Mouse (Mus musculus): ENCODE measurements at regions not wholly inside any gene's neighbourhood (a gene's known extent, or its start where the extent isn't known, plus 50 kb on each side); places are given as distances from the start of the nearest gene placed in this dataset.

DNA sequence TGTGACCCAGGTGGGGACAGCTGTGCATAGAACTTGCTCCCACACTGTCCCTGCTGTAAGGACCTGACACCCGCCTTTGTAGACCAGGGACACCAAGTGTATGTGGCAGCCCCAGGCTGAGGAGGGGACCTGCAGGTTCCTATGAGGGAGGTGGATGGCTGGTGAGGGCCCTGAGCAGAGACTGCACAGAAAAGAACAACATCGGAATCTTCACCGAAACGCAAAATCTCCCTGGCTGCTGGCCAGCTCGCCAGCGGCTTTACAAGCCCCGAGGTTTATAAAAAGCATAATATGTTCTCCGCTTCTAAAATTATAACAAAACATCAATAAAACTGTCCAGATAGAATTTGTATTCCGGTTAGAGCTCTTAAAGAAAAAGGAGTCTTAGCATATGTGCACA, 68.9 kb upstream of the Irs2 start:
- H3K27ac ChIP-seq (replicated peaks; ENCODE audit: low read depth, low read length) = no peak overlapping the region
- H3K4me3 ChIP-seq (ENCODE audit: insufficient read depth, low read depth, low read length) = no peak overlapping the region
- H3K4me1 ChIP-seq (ENCODE audit: control insufficient read depth, insufficient read depth, insufficient read length, low read length) = no peaks in the 10 kb centered on the region

GRCm38 (mm10) chr8:11071162-11071561, 62.9 kb upstream of the Irs2 start:
- H3K27ac ChIP-seq (replicated peaks; ENCODE audit: low read depth, low read length) = no peak overlapping the region
- H3K4me3 ChIP-seq (ENCODE audit: insufficient read depth, low read depth, low read length) = no peak overlapping the region
- no peaks in the 10 kb centered on the region for H3K4me1 ChIP-seq (ENCODE audit: control insufficient read depth, insufficient read depth, insufficient read length, low read length)

DNA sequence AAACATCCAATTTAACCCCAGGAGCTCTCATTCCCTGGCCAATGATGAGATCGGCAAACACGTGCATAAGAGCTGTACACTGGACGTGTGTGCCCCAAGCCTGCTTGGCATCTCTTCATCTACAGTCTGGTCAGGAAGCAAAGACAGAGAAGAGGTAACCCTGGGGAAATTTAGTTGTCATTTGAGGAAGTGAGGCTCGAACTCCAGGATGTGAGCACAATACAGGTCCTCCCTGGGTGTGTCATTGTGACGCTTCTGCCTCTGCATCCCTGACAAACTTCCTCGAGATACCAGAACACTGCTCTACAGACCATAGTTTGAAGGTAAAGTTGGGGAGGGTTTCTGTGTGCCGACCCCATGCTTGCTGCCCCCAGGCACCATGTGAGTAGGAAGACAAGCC, 59.2 kb upstream of the Irs2 start:
- no peak overlapping the region for H3K4me3 ChIP-seq (ENCODE audit: insufficient read depth, low read depth, low read length)
- H3K27ac ChIP-seq (replicated peaks; ENCODE audit: low read depth, low read length) = no peak overlapping the region
- no peaks in the 10 kb centered on the region for H3K4me1 ChIP-seq (ENCODE audit: control insufficient read depth, insufficient read depth, insufficient read length, low read length)

DNA sequence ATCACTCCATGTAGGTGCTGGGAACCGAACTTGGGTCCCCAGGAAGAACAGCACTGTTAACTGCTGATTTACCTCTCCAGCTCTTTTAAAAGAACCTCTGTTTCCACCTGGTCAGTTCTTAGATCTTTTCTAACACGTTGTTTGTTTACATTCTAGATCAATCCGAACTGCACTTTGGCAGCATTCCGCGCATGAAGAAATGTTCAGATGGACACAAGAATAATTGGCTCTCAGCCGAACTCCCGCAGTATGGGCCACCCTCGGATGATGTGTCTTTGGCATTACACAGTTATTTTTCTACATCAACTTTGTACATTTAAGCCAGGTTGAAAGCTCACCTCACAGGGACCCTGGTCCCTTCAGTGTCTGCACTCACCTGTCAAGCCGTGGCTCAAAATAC, 57.7 kb upstream of the Irs2 start:
- no peak overlapping the region for H3K27ac ChIP-seq (replicated peaks; ENCODE audit: low read depth, low read length)
- H3K4me1 ChIP-seq (ENCODE audit: control insufficient read depth, insufficient read depth, insufficient read length, low read length) = no peaks in the 10 kb centered on the region; the same call in 1 of the 2 replicates
- no peak overlapping the region for H3K4me3 ChIP-seq (ENCODE audit: insufficient read depth, low read depth, low read length)

DNA sequence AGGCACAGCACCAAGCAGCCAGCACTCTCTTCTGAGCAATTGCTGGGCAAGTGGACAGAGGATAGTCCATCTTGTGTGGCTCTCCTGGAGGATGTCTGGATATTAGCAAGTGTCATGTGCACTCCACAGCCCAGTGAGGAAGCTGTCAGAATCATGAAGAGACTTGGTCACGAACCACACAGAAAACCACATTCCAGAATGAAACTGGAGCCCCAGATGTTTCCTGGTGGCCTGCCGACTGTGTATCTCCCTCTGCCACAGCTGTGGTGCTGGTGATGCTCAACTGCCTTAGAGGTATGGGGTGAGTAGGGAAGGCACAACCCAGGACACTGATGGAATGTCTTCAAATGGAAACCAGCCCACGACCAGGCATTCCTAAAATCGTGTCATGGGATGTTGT, 57.0 kb upstream of the Irs2 start:
- Histone ChIP-seq H3K27ac (replicated peaks; ENCODE audit: low read depth, low read length) (no peak overlapping the region), H3K4me1 (ENCODE audit: control insufficient read depth, insufficient read depth, insufficient read length, low read length) (no peaks in the 10 kb centered on the region; the same call in 1 of the 2 replicates), H3K4me3 (ENCODE audit: insufficient read depth, low read depth, low read length) (no peak overlapping the region)

- H3K4me1 ChIP-seq (ENCODE audit: control insufficient read depth, insufficient read depth, insufficient read length, low read length) = no peaks in the 10 kb centered on the region; the same call in 1 of the 2 replicates
- H3K27ac ChIP-seq (replicated peaks; ENCODE audit: low read depth, low read length) = no peak overlapping the region
- H3K4me3 ChIP-seq (ENCODE audit: insufficient read depth, low read depth, low read length) = no peak overlapping the region
Observed at GRCm38 (mm10) chr8:11063058-11063457, 54.8 kb upstream of the Irs2 start.

DNA sequence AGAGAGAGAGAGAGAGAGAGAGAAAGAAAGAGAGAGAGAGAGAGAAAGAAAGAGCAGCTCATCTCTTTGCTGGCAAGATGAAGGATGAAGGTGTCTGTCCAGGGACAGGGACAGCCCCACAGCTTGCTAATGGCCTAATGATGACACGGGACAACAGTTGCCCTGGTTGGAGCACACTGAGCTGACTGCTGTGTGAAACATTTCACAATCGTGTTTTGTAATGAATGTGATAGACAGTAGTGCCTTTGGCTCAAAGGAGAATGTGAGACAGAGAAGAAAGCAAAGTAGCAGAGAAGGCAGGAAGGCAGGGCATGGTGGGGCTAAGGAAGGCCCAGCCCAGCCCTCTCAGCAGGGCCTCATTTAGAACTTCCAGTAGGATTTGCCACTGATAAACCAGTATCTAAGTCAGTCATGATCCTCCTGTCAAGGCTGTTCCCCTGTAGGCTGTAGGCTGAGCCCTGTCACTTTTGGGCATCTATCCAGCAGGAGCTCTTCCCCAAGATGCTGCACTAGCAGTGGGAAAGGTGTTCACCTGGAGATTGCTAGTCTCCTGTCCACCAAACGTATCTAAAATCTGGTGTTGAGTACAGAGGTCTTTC, 54.2 kb upstream of the Irs2 start:
- H3K27ac ChIP-seq (replicated peaks; ENCODE audit: low read depth, low read length) = peak overlapping the region; percentile 28; the same call in 1 of the 2 replicates
- H3K4me3 ChIP-seq (ENCODE audit: insufficient read depth, low read depth, low read length) = no peak overlapping the region
- H3K4me1 ChIP-seq (ENCODE audit: control insufficient read depth, insufficient read depth, insufficient read length, low read length) = no peaks in the 10 kb centered on the region; the same call in 1 of the 2 replicates

- no peaks in the 10 kb centered on the region; the same call in 1 of the 2 replicates for H3K4me1 ChIP-seq (ENCODE audit: control insufficient read depth, insufficient read depth, insufficient read length, low read length)
- peak overlapping the region; percentile 47; the same call in 1 of the 2 replicates for H3K27ac ChIP-seq (replicated peaks; ENCODE audit: low read depth, low read length)
- no peak overlapping the region for H3K4me3 ChIP-seq (ENCODE audit: insufficient read depth, low read depth, low read length)
Observed at GRCm38 (mm10) chr8:11061711-11062110, 53.5 kb upstream of the Irs2 start.

DNA sequence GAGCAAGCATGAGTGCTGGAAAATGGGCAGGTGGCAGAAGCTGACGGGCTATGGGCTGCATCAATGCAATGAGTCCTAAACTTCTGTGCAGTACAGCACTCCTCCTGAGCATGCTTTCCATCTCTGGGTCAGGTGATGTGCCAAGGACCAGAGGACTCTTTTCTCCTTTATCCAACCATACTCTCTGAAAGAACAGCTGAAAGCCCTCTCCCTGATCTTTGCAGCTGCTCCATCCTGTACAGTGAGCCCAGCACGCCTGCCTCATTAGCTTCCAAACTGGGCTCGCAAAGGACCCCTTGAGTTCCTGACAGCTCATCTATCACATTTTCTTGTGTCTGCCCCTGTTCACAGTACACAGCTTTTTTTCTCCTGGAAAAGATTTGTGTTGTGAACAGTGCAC, 52.3 kb upstream of the Irs2 start:
- Histone ChIP-seq H3K4me1 (ENCODE audit: control insufficient read depth, insufficient read depth, insufficient read length, low read length) (no peaks in the 10 kb centered on the region; the same call in 1 of the 2 replicates), H3K4me3 (ENCODE audit: insufficient read depth, low read depth, low read length) (no peak overlapping the region), H3K27ac (replicated peaks; ENCODE audit: low read depth, low read length) (no peak overlapping the region)

- Histone ChIP-seq H3K4me3 (ENCODE audit: insufficient read depth, low read depth, low read length) (no peak overlapping the region), H3K27ac (replicated peaks; ENCODE audit: low read depth, low read length) (no peak overlapping the region), H3K4me1 (ENCODE audit: control insufficient read depth, insufficient read depth, insufficient read length, low read length) (no peaks in the 10 kb centered on the region; the same call in 1 of the 2 replicates)
Observed at GRCm38 (mm10) chr8:11058392-11058791, 50.1 kb upstream of the Irs2 start.

All from brown adipose tissue, adult 24 weeks (tissue).